Mouse (Mus musculus) embryonic facial prominence, embryonic 11.5 days (tissue): Measurements from ENCODE around the gene Sass6. TPM values are rescaled to one million over a fixed set of nuclear protein-coding genes. Genes with fewer than 3 reads are reported as not detected.

Experiments
- ATAC-seq: fragments of 200-750 bp; cut with Nextera tagmentation; replicated peaks from 2 replicates; pipeline ENCODE4 v1.8.0; 2017; ENCODE audit warnings: low read depth; ENCODE audit not compliant: insufficient number of reproducible peaks, low FRiP score, low TSS enrichment
- DNase-seq: peaks from one replicate; pipeline ENCODE4 v3.0.0-alpha.2; 2015; ENCODE audit warnings: low spot score
- H3K27ac ChIP-seq: fragments of 300-500 bp; sonication (generic); replicated peaks from 2 replicates; pipeline ENCODE4 v1.5.1; 2014; ENCODE audit warnings: mild to moderate bottlenecking, low read depth, low read length, control low read depth
- H3K27me3 ChIP-seq: fragments of 300-500 bp; sonication (generic); 2 replicates; pipeline ENCODE4 v1.6.1; 2014; ENCODE audit warnings: mild to moderate bottlenecking, low read length, moderate library complexity, mixed read lengths; ENCODE audit not compliant: control insufficient read depth, insufficient read depth
- H3K36me3 ChIP-seq: fragments of 300-500 bp; sonication (generic); replicated peaks from 2 replicates; pipeline ENCODE4 v1.6.1; 2014; ENCODE audit warnings: low read depth, mild to moderate bottlenecking, low read length, moderate library complexity, mixed read lengths; ENCODE audit not compliant: control insufficient read depth, insufficient read depth
- H3K4me1 ChIP-seq: fragments of 300-500 bp; sonication (generic); 2 replicates; pipeline ENCODE4 v1.6.1; 2014; ENCODE audit warnings: low read length, mixed read lengths; ENCODE audit not compliant: control insufficient read depth, insufficient read depth
- H3K4me2 ChIP-seq: fragments of 300-500 bp; sonication (generic); 2 replicates; pipeline ENCODE4 v1.6.1; 2014; ENCODE audit warnings: low read depth, mild to moderate bottlenecking, control low read depth, low read length, moderate library complexity
- H3K4me3 ChIP-seq: fragments of 300-500 bp; sonication (generic); 2 replicates; pipeline ENCODE4 v1.5.1; 2014; ENCODE audit warnings: low read depth, low read length, control low read depth
- H3K9ac ChIP-seq: fragments of 300-500 bp; sonication (generic); replicated peaks from 2 replicates; pipeline ENCODE4 v1.6.1; 2014; ENCODE audit warnings: mild to moderate bottlenecking, control low read depth, low read length
- H3K9me3 ChIP-seq: fragments of 300-500 bp; sonication (generic); replicated peaks from 2 replicates; pipeline ENCODE4 v1.6.1; 2016; ENCODE audit warnings: mild to moderate bottlenecking, low read length, inconsistent platforms, mixed read lengths; ENCODE audit not compliant: control insufficient read depth
- WGBS: fragments of 180-500 bp; shearing (Covaris S2); extraction: QIAGEN DNeasy Blood & Tissue Kit; methylation state at CpG from one replicate; pipeline ENCODE4 v1.1.7; 2014; 5-methylcytosine and 5-hydroxymethylcytosine counted together
- polyA plus RNA-seq: library from polyadenylated mRNA; unstranded; fragments of >200 nt; fragmentation: Nextera tagmentation; extraction: Ambion mirVana; gene quantifications from 2 replicates; pipeline ENCODE4 v1.2.1, GENCODE M21; 2014

Sass6 gene
- polyA plus RNA-seq, 1 experiment from 2014 or later, result 38.7 TPM

DNA sequence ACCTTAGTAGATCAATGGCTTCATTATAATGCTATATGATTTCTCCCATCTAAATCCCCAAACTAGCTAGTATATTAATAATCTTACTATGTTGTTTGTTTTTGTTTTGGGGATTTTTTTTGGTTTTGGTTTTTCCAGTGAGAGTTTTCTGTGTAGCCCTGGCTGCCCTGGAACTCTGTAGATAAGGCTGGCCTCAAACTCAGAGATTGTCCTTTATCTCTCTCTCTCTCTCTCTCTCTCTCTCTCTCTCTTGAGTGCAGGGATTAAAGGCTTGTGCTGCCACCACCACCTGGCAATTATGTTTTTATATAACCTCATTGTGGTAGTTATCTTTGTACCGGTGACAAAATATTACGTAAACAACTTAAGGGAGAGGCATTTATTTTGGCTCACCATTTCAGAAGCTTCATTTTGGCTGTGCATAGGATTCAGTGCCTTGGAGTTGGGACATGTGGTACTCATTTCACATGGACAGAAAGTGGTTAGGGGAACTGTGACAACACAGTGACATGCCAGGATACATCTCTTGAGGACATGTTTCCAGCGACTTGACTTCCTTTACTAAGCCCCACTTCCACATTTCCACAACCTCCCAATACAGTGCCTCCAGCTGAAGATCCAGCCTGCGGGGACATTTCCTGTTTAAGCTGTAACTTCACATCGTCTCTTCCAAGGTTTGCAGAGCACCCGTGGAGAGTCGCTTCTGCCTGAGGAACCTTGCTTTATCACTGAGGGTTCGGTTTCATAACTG, 20.7 kb downstream of the Sass6 start:
- ATAC-seq (no peak), DNase-seq (no peak)
- Histone ChIP-seq H3K36me3 (no peaks in the 10 kb centered on the region; the same call in none of the 2 replicates), H3K4me2 (no peak overlapping the region), H3K4me1 (no peaks in the 10 kb centered on the region), H3K9ac (no peak overlapping the region), H3K27ac (no peak overlapping the region), H3K9me3 (no peaks in the 10 kb centered on the region), H3K4me3 (no peak overlapping the region), H3K27me3 (no peaks in the 10 kb centered on the region)
- 90% methylated on average over 8 of the region's 8 CpGs for WGBS

DNA sequence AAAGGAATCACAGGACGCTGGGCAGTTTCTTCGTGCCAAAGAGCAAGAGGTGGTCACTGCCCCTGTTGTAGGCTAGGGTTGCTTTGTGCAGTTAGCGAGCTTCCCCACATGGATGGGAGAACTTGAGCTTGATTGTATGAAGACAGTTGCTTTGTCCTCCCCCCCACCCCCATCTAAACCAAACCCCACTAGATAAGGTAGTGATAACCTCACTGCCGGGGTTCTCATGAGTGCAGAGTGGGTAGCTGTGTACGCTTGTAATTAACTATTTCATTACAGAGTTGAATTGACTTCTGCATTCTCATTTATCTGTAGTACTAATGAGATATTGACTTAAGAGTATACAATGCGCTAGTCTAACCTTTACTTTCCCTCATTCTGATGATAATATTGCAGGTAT, 24.1 kb downstream of the Sass6 start:
- no peaks in the 10 kb centered on the region for H3K27me3 ChIP-seq
- H3K9me3 ChIP-seq, result no peaks in the 10 kb centered on the region
- H3K9ac ChIP-seq, result no peak overlapping the region
- no peaks in the 10 kb centered on the region for H3K4me1 ChIP-seq
- no peak for ATAC-seq
- no peak overlapping the region for H3K4me3 ChIP-seq
- no peaks in the 10 kb centered on the region; the same call in 1 of the 2 replicates for H3K36me3 ChIP-seq
- 85% methylated on average over 6 of the region's 6 CpGs for WGBS
- no peak overlapping the region for H3K4me2 ChIP-seq
- no peak for DNase-seq
- no peak overlapping the region for H3K27ac ChIP-seq

DNA sequence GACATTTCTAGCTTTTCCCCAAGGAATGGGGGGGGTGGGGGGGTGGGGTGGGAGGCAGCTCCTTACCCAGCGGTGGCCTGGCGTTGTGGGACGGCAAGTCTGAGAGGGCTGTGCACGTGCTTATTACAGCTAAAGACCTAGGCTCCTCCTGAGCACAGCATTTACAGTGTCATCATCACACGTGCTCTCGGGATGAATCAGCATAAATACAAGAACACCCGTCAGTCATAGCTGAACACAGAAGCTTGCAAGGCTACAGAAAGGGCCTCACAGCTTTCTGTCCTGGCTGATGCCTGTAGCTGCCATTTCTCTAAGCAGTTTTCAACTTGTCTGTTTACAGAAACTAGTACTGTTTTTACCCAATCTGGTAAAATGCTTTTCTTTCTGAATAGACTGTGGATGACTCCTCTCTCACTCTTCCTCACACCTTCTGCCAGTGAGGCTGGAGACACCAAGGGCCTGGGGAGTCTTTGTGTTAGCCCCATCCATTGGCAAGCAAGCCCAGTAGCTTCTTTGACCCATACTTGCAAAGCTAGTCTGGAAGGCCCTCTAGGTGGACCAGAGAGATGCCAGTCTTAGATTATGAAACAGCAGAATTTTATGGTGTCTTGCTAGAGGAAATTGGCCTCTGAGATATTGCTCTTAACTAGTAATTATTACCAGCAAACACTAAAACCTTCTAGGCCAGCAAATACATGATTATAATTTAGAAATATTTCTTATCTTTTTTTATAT, 26.0 kb downstream of the Sass6 start:
- Histone ChIP-seq H3K36me3 (no peaks in the 10 kb centered on the region; the same call in 1 of the 2 replicates), H3K27me3 (no peaks in the 10 kb centered on the region), H3K4me1 (no peaks in the 10 kb centered on the region), H3K4me3 (no peak overlapping the region), H3K27ac (no peak overlapping the region), H3K4me2 (no peak overlapping the region), H3K9ac (no peak overlapping the region), H3K9me3 (no peaks in the 10 kb centered on the region)
- ATAC-seq (no peak), DNase-seq (no peak)
- WGBS, result 93% methylated on average over 7 of the region's 7 CpGs

DNA sequence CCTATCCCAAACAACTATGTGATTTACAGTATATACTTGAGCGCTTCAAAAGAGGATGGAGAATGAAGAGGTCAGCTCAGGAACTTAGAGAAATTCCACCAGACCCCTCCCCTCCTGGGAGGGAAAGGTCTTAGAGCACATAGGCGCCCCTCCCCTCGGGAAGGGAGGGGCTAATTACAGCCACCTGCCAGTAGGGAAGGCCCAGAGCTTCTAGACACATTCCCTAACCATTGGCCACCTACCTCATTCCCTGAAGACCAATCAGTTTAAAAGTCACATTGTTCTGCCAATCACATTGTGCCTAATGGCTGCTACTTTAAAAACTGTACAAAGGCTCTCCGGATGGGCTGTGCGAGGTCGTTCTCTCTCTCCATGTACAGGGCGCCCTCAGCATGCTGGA, 27.9 kb downstream of the Sass6 start:
- H3K9ac ChIP-seq, result no peak overlapping the region
- H3K4me3 ChIP-seq, result no peak overlapping the region
- no peak overlapping the region for H3K27ac ChIP-seq
- WGBS, result 88% methylated on average over 7 of the region's 7 CpGs
- H3K4me2 ChIP-seq, result no peak overlapping the region
- no peaks in the 10 kb centered on the region for H3K4me1 ChIP-seq
- no peaks in the 10 kb centered on the region for H3K9me3 ChIP-seq
- no peak for ATAC-seq
- H3K36me3 ChIP-seq, result no peaks in the 10 kb centered on the region; the same call in 1 of the 2 replicates
- no peaks in the 10 kb centered on the region for H3K27me3 ChIP-seq
- DNase-seq, result no peak

DNA sequence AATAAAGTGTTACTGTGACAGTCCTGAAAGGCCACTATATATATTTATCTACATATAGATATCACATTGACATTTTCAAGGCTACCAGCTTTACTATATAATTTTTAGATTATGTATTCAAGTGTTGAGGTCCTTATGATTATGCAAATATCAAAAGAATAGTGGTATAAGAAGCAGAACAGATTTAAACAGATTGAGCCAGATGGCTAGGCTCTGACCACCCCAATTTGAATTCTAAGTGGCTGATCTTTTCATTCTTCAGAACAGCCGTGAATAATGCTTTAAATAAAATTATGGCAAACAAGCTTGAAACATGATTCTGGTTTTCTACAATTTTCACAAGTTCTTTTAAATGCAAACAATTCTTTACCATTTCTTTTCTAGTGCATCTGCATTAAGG, 36.7 kb downstream of the Sass6 start:
- H3K4me3 ChIP-seq, result no peak overlapping the region
- DNase-seq, result no peak
- H3K9ac ChIP-seq, result no peak overlapping the region
- no peak overlapping the region for H3K27ac ChIP-seq
- ATAC-seq, result no peak
- no peak overlapping the region for H3K4me2 ChIP-seq
- no peaks in the 10 kb centered on the region for H3K9me3 ChIP-seq
- no peaks in the 10 kb centered on the region for H3K4me1 ChIP-seq
- H3K36me3 ChIP-seq, result peaks cover 3% of the 10 kb centered on the region
- WGBS, result 77% methylated on average over 1 of the region's 1 CpGs
- H3K27me3 ChIP-seq, result no peaks in the 10 kb centered on the region

DNA sequence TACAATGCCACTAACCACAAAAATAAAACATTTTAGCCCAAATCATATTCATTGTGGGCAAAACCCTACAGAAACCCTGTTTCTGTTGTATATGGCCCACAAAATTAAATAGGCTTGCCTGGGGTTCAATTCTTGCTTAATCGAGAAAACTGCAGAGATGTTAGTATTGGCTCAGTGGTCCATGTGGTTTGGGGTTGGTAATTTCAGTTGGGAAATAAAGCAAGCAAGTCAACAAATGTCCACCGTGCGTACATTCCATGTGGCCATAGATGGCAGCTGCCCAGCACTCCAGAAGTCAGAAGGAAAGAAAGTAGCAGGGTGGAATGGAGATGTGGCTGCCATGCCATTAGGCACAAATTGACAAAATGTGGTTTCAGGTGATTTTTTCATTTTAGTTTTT, 38.2 kb downstream of the Sass6 start:
- H3K27me3 ChIP-seq, result no peaks in the 10 kb centered on the region

DNA sequence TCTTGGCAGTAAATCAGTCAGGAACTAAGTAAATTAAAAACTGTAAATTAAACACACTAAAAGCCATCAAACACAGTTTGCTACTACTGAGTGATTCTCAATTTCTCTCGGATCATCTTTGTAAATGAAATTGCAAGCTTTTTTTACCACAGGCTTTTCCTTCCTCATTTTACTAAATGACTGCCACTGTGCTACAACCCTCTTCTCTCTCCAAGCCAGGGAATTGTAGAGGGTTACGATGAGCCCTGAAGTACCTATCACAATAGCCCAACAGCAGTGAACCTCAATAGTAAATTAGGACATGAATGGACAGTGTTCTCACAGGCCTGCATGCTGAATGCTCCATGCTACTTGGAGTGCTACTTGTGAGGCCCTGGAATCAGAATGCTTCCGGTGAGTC, 39.3 kb downstream of the Sass6 start:
- Histone ChIP-seq H3K9ac (no peak overlapping the region), H3K36me3 (peaks cover 3% of the 10 kb centered on the region), H3K4me3 (no peak overlapping the region), H3K4me2 (no peak overlapping the region), H3K4me1 (no peaks in the 10 kb centered on the region), H3K9me3 (no peaks in the 10 kb centered on the region), H3K27ac (no peak overlapping the region), H3K27me3 (no peaks in the 10 kb centered on the region)
- WGBS, result 91% methylated on average over 3 of the region's 3 CpGs
- no peak for DNase-seq
- no peak for ATAC-seq

More for the DNA sequence above, 38.2 kb downstream of the Sass6 start:
- Histone ChIP-seq H3K9me3 (no peaks in the 10 kb centered on the region), H3K36me3 (peaks cover 3% of the 10 kb centered on the region), H3K9ac (no peak overlapping the region), H3K27ac (no peak overlapping the region), H3K4me2 (no peak overlapping the region), H3K4me3 (no peak overlapping the region), H3K4me1 (no peaks in the 10 kb centered on the region)
- WGBS, result 94% methylated on average over 3 of the region's 3 CpGs
- ATAC-seq (no peak), DNase-seq (no peak)

DNA sequence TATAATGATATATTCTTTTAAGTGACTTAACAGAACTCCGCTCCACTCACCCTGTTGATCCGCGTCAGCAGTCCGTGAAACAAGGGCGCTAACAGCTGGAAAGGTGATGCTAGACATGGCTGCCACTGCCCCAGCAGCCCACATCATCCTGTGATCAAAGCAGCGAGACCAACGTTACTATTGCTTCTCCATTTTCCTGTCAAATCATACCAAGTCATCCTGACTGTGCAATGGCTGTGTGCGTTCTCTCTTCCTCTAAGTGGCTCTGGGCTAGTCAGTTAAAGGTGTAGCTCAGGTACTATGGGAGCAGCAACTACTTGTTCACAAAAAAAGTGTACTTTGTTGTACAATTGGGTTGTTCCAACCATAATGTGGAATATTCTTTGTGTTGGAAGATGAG, 40.1 kb downstream of the Sass6 start:
- Histone ChIP-seq H3K4me3 (no peak overlapping the region), H3K9me3 (no peaks in the 10 kb centered on the region), H3K4me1 (no peaks in the 10 kb centered on the region), H3K4me2 (no peak overlapping the region), H3K9ac (no peak overlapping the region), H3K27ac (no peak overlapping the region), H3K27me3 (no peaks in the 10 kb centered on the region), H3K36me3 (peaks cover 3% of the 10 kb centered on the region)
- WGBS, result 93% methylated on average over 8 of the region's 8 CpGs
- ATAC-seq (no peak), DNase-seq (no peak)
